Mouse (Mus musculus): Measurements from ENCODE around the gene Gm17428.
"Not testable (repeated sequence)": the region's sequence is repeated elsewhere in the genome, so short reads cannot be mapped to it uniquely, and the experiment has no call there.

The Gm17428 gene

GRCm38 (mm10) chr14:54976633-54977032, at the start of gene Gm17428:
Gm17428 (plus strand) TSS chr14:54976933.
- no peak for DNase-seq (ENCODE audit: low spot score)

- peak; percentile 20 for DNase-seq (ENCODE audit: low spot score)
Measured at GRCm38 (mm10) chr14:54927296-54927695, 49.4 kb upstream of the Gm17428 start.

GRCm38 (mm10) chr14:54929801-54930200, 46.9 kb upstream of the Gm17428 start:
- no peak for DNase-seq (ENCODE audit: low spot score)

- no peak for DNase-seq (ENCODE audit: low spot score)
Measured at GRCm38 (mm10) chr14:54930431-54930830, 46.3 kb upstream of the Gm17428 start.

- no peak for DNase-seq (ENCODE audit: low spot score)
Measured at GRCm38 (mm10) chr14:54932645-54933150, 44.0 kb upstream of the Gm17428 start, which contains the start of gene Il25. Il25 (plus strand) TSS chr14:54932695.

GRCm38 (mm10) chr14:54935904-54936830, 40.6 kb upstream of the Gm17428 start, which contains the start of gene Cmtm5:
Cmtm5 (plus strand) TSS chr14:54936261.
- DNase-seq (ENCODE audit: low spot score), result peak; percentile 28

- no peak for DNase-seq (ENCODE audit: low spot score)
Measured at GRCm38 (mm10) chr14:54936831-54937160, 39.9 kb upstream of the Gm17428 start.

- DNase-seq (ENCODE audit: low spot score), result no peak
Measured at GRCm38 (mm10) chr14:54937361-54938182, 39.2 kb upstream of the Gm17428 start.

GRCm38 (mm10) chr14:54938431-54939219, 38.1 kb upstream of the Gm17428 start:
- DNase-seq (ENCODE audit: low spot score), result no peak

GRCm38 (mm10) chr14:54939434-54940175, 37.1 kb upstream of the Gm17428 start:
- peak; percentile 73 for DNase-seq (ENCODE audit: low spot score)

- no peak for DNase-seq (ENCODE audit: low spot score)
Measured at GRCm38 (mm10) chr14:54940176-54940530, 36.6 kb upstream of the Gm17428 start.

GRCm38 (mm10) chr14:54941024-54941978, 35.4 kb upstream of the Gm17428 start:
- no peak for DNase-seq (ENCODE audit: low spot score)

- no peak for DNase-seq (ENCODE audit: low spot score)
Measured at GRCm38 (mm10) chr14:54942479-54942878, 34.3 kb upstream of the Gm17428 start.

- DNase-seq (ENCODE audit: low spot score), result no peak
Measured at GRCm38 (mm10) chr14:54943971-54944370, 32.8 kb upstream of the Gm17428 start.

- no peak for DNase-seq (ENCODE audit: low spot score)
Measured at GRCm38 (mm10) chr14:54944939-54945338, 31.8 kb upstream of the Gm17428 start.

- DNase-seq (ENCODE audit: low spot score), result no peak
Measured at GRCm38 (mm10) chr14:54945975-54946704, 30.6 kb upstream of the Gm17428 start.

GRCm38 (mm10) chr14:54947008-54947407, 29.7 kb upstream of the Gm17428 start:
- DNase-seq (ENCODE audit: low spot score), result not testable (repeated sequence)

- DNase-seq (ENCODE audit: low spot score), result no peak
Measured at GRCm38 (mm10) chr14:54948781-54949180, 28.0 kb upstream of the Gm17428 start.

GRCm38 (mm10) chr14:54950493-54950892, 26.2 kb upstream of the Gm17428 start:
- DNase-seq (ENCODE audit: low spot score), result no peak

Data from embryo, embryonic 10 days (tissue).